In genomic region chr15:10722629-10723339, GRCm38 (mm10) we compare ENCODE assay signal across 11 mouse cellular contexts. TPM values are rescaled to one million over a fixed set of nuclear protein-coding genes. Genes with fewer than 3 reads are reported as not detected.
DNase-seq lines count a peak whose midpoint lies in the region; ATAC-seq lines count a peak whose summit lies in the region.
"Had no signal": no experiment of that assay in that cellular context is flagged by ENCODE, and none has a peak within 500 bp of the region (broad histone marks: within the 10 kb centered on the region; RNA-seq: fewer than 3 reads in every experiment).

No protein-coding gene starts in this region.

- WGBS in lung, embryonic 15.5 days: 25% methylated on average over 12 of the region's 12 CpGs
- WGBS in midbrain, embryonic 13.5 days: 32% methylated on average over 12 of the region's 12 CpGs

- H3K4me3 ChIP-seq in lung, embryonic 15.5 days: no peak overlapping the region
- no peak overlapping the region for H3K4me3 ChIP-seq in midbrain, embryonic 13.5 days (replicated peaks)
- H3K4me3 ChIP-seq: limb, embryonic 15.5 days had no signal

- no peaks in the 10 kb centered on the region for H3K36me3 ChIP-seq in lung, embryonic 15.5 days
- H3K36me3 ChIP-seq in midbrain, embryonic 13.5 days: no peaks in the 10 kb centered on the region
- H3K36me3 ChIP-seq: limb, embryonic 15.5 days had no signal

- peak overlapping the region; percentile 89 for H3K27ac ChIP-seq in lung, embryonic 15.5 days
- no peak overlapping the region for H3K27ac ChIP-seq in midbrain, embryonic 13.5 days
- H3K27ac ChIP-seq: limb, embryonic 15.5 days; macrophage had no signal

- no peaks in the 10 kb centered on the region for H3K27me3 ChIP-seq in lung, embryonic 15.5 days
- H3K27me3 ChIP-seq in midbrain, embryonic 13.5 days: no peaks in the 10 kb centered on the region
- H3K27me3 ChIP-seq: limb, embryonic 15.5 days had no signal

- H3K4me1 ChIP-seq in lung, embryonic 15.5 days: peaks cover 36% of the 10 kb centered on the region
- peaks cover 13% of the 10 kb centered on the region for H3K4me1 ChIP-seq in midbrain, embryonic 13.5 days (replicated peaks)

- peak; percentile 77 for DNase-seq in heart, adult 11 months
- DNase-seq in heart, postnatal 4 days: no peak
- DNase-seq in lung, postnatal 4 days: no peak
- peak; percentile 52 for DNase-seq in embryo, embryonic 11 days
- no peak for DNase-seq in right cerebral cortex, postnatal 36 days (ENCODE audit: low spot score in 2 of 2)
- no peak for DNase-seq in adrenal gland, postnatal 14 days
- DNase-seq: thymus, adult 2 months had no signal

- no peak overlapping the region for H3K4me2 ChIP-seq in lung, embryonic 15.5 days
- no peak overlapping the region for H3K4me2 ChIP-seq in midbrain, embryonic 13.5 days (replicated peaks)
- H3K4me2 ChIP-seq: limb, embryonic 15.5 days had no signal

- ATAC-seq in lung, embryonic 15.5 days (ENCODE audit: borderline replicate concordance, extremely low read depth, low FRiP score, low TSS enrichment): no peak
- peak; percentile 34; the same call in 1 of the 2 replicates for ATAC-seq in midbrain, embryonic 13.5 days

- no peak overlapping the region for H3K9ac ChIP-seq in lung, embryonic 15.5 days
- H3K9ac ChIP-seq in midbrain, embryonic 13.5 days (replicated peaks): no peak overlapping the region
- H3K9ac ChIP-seq: limb, embryonic 15.5 days had no signal

- no peaks in the 10 kb centered on the region for H3K9me3 ChIP-seq in lung, embryonic 15.5 days
- H3K9me3 ChIP-seq in midbrain, embryonic 13.5 days: no peaks in the 10 kb centered on the region; the same call in 1 of the 2 replicates
- H3K9me3 ChIP-seq: limb, embryonic 15.5 days had no signal

RNA-seq across cellular contexts. Expression of gene Rai14, which starts 8.4 kb away (rescaled TPM):
- total RNA-seq in heart, postnatal 4 days (2021): 10 to 100 TPM; 15.1 to 15.9 TPM
- 60.5 and 69.9 TPM in 2 replicates for polyA plus RNA-seq in lung, embryonic 15.5 days (2015; fragmentation: Nextera tagmentation; extraction: Ambion mirVana)
- polyA plus RNA-seq in midbrain, embryonic 13.5 days (2015; fragmentation: Nextera tagmentation; extraction: Ambion mirVana): 30.1 and 34.2 TPM in 2 replicates
- total RNA-seq in adrenal gland, postnatal 14 days (2021): 22.8 and 23.1 TPM in 2 replicates

Comparison
In these comparisons a context has a peak if more than half of its experiments do, and no peak if none do; other contexts are left out.
1. DNase-seq: peak in heart, adult 11 months (single experiment) and embryo, embryonic 11 days (single experiment); none in heart, postnatal 4 days (single experiment), lung, postnatal 4 days (0 of 2), right cerebral cortex, postnatal 36 days (0 of 2) and adrenal gland, postnatal 14 days (single experiment).